Mouse (Mus musculus) urinary bladder, postnatal 10 days (tissue): Measurements from ENCODE around the gene Rab6b.
A peak's percentile ranks its signal among the peaks of the same experiment; 100 is the strongest.
"Not testable (repeated sequence)": the region's sequence is repeated elsewhere in the genome, so short reads cannot be mapped to it uniquely, and the experiment has no call there.

Experiments
- DNase-seq: peaks from one replicate; pipeline ENCODE4 v3.0.0; 2022; ENCODE audit warnings: low spot score

Rab6b gene

GRCm38 (mm10) chr9:103145351-103145750, 33.8 kb downstream of the Rab6b start:
- DNase-seq = no peak

GRCm38 (mm10) chr9:103146257-103146656, 34.7 kb downstream of the Rab6b start:
- no peak for DNase-seq

DNA sequence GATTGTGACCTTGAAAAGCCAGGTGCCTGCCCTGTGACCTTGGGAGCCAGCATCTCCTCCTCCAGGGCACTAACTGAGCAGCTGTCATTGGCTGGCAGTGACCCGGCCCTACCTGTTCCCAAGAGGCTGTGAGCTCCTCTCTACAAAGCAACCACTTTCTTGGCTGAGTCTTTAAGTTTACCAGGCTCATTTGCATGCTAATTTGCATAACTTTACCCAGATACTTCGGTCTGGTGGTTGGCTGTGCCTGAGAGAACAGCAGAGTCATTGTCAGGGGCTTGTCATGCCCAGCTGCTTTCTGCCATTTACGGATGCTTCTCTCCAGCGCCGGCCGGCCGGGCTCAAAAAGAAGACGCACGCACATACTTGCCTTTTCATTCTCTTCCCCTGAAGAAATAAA, 35.1 kb downstream of the Rab6b start:
- no peak for DNase-seq

DNA sequence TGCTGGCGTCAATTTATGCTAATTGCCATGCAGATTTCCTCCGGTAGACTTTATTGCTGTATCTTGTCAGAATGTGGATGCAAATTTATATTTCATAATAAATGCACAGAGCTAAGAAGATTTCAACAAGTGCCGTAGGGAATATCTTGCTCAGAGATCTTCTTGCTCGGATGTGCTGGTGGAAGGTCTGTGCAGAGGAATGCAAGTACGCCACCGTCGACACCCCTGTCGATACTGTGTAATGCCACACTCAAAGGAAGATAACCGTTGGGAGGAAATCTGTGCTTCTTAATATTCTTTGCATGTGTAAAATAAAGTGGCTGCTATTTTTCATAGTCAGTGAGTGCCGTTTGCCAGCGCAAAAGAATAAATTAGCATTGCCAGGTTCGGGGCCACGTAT, 35.5 kb downstream of the Rab6b start:
- no peak for DNase-seq

DNA sequence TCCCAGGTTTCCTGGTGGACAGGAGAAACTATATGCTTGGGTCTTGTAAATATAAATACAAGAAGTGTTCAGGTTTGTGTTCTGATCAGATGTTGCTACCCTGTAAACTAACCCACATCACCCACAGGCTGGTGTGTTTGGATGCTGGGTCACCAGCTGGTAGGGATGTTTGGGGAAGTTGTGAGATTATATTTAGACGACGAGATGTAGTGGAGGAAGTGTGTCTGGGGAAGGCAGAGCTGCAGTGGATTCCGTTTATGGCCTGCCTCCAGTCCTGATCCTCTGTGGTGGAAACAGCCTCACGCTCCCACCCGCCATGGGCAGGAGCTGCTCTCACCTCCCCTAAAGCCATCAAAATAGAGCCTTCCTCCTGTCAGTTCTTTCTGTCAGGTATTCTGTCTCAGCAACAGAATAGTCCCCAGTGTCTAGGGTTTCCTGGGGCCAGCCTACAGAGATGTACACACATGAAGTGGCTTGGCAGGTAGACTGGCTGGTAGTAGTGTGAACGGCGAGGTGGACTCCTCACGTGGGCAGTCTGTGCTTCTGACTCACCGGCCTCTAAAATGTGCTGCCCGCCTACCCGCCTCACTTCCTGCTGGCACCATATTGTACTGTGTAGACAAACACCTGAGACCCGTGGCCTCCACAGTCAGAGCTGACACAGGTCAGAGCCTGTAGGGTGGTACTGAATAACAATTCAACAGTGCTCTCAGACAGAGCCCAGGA, 37.6 kb downstream of the Rab6b start:
- no peak for DNase-seq

DNA sequence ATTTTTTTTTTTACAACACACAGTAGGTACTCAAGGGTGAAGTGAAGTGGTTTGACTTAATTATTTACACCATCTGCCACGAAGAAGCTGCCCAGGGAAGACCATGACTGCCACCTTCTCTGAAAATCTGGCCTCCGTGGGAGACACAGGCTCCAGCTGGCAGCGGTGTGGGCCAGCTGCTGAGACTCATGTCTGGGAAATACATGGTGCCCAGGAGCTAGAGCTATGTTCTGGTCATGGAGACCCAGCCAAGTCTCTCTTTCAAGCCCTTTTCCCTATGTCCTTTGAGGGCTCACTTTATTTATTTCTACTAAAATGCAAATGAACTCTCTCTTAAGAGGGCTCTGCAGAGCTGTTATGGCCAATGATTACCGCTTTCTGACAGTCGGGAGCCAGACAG, 41.7 kb downstream of the Rab6b start:
- DNase-seq = no peak

GRCm38 (mm10) chr9:103154568-103154967, 43.0 kb downstream of the Rab6b start:
- DNase-seq = no peak

DNA sequence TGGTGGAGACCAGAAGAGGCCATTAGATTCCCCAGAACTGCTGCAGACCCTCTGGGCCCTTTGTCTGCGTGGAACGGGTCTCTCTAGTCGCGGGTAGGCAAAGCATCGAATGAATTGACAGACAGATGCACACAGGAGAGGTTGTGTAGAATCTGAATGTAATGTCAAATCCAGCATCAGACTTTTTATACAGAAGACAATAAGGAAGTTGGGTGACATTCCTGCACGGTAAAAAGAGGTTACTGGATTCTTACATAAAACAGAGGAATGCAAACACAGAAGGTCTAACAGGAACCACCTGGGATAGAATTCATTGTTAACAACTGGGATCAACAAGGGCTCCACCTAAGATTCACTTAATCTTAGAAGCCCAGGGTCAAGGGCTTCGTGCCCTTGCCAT, 43.6 kb downstream of the Rab6b start:
- DNase-seq = not testable (repeated sequence)

DNA sequence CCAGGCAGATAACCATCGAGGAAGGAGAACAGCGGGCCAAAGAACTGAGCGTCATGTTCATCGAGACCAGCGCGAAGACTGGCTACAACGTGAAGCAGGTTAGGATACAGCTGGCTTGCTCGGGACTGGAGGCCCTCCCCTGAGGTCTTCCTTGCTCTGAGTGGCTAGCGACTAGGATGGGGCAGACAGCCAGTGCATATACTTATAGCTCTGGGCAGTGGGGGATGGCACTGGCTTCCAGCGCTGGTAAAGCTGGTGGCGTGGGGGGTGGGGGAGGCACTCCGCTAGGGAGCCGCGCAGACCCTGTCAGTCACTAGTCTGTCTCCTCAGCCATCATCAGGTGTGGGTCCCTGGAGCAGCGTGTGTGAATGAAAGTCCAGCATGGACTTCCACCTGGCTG, 52.2 kb downstream of the Rab6b start:
- DNase-seq = no peak

DNA sequence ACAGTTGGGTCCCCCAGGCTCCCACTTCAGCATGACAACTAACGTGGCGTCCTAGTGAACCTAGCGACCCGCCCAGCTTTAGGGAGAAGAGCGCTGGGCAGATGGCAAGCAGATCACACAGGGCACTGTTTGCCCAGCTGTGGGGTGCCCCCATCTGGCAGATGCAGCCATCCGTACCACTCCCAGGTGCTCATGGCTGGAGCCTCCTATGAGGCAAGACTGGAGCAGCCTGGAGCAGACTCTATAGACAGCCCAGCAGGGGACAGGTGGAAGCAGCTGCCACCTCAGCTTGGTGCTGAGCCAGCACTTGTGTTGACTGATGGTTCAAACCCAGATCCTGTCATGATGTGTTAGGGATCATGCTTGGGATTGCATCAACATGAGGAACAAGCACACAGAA, 56.5 kb downstream of the Rab6b start:
- no peak for DNase-seq

GRCm38 (mm10) chr9:103168771-103169170, 57.2 kb downstream of the Rab6b start:
- DNase-seq = no peak

DNA sequence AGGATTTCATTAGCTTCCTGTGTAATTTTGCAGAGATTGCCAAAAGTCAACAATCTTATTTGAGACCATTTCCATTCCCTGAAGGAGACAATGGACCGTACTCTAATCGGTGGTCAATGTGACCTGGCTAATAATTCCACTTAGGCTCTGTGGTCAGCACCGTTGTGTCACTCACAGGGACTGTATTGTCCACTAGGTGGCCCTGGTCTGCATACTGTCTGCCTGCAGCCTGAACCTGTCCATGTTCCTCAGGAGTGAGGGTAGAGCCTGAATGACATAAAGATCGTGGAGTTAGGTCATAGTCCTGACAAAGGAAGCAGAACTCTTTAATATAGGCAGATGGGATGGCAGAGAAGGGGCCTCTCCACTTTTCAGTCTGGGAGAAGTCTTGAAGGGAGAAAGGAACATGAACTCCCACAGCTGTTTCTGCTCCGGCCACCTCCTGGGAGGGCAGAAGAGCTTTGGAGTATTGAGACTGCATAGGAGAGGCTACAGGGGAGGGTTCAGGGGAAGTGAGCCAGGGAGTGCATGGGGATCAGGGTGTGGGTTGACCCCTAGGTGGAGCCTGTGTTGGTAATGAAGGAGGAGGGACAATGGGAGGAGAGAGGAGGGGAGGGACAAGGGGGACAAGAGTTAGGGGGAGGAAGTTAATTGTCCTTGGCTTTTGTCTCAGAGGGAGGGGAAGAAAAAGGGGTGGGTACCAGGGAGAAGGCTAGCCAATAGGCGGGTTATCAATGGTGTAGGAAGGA, 63.4 kb downstream of the Rab6b start:
- DNase-seq = no peak

- no peak for DNase-seq
These were observed 64.1 kb downstream of the Rab6b start for GRCm38 (mm10) chr9:103175692-103176091.

DNA sequence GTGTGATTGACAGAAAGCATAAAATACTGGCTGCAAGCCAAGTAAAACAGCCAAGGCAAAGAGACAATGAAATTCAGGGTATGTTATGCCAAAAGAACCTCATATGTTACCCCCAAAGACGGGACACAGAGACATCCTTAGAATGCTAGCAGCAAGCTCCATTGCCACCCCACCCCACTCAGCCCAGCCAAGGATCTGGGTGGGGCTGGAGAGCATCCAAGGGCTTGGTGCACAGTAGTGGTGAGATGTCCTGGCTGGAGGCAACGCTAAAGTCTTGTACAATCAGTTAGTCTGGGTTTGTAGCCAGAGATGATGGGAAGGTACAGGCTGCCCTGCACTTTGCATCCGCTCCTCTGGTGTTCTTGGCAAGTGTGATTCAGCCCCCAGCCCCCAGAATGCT, 68.7 kb downstream of the Rab6b start:
- DNase-seq = no peak

GRCm38 (mm10) chr9:103180807-103181565, 69.4 kb downstream of the Rab6b start:
- DNase-seq = no peak

GRCm38 (mm10) chr9:103181886-103182285, 70.3 kb downstream of the Rab6b start:
- DNase-seq = no peak

- no peak for DNase-seq
These were observed 73.3 kb downstream of the Rab6b start for GRCm38 (mm10) chr9:103184855-103185254.

DNA sequence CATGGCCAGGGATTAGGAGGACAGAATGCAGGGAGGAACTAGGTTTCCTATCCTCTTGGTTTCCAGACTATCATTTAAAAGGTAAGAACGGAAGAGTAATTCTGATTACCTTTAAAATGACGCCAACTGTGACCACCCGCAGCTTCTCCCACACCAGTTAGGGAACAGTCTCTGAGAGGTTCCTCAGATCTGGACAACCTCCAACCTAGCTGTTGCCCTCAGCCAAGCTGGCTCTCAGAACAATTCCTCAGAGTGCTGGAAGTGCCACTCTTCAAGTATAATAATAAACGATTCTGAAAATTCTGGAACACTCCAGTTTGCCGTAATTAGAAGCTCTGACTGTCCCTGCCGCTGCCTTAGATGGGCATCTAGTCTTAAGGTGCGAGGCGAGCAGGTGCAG, 74.4 kb downstream of the Rab6b start:
- no peak for DNase-seq

- no peak for DNase-seq
These were observed 75.2 kb downstream of the Rab6b start for GRCm38 (mm10) chr9:103186747-103187146.

DNA sequence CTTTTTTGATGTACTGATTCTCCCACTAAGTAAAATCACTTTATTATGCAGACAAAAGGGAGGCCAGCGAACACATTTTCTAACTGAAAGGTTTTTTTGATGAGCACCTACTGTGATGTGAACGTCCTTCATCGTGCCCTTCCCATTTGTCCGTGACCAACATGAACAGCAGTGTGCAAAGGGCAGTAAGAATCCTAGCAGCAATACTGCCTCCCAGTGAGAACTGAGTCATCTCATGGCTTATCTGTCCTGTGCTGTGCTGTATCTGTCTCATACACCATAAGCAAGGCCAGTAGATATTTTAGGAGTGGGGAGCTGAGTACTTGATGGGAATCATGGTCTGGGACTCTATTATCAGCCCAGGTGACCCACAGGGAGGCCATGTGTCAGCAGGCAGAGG, 76.8 kb downstream of the Rab6b start:
- no peak for DNase-seq

DNA sequence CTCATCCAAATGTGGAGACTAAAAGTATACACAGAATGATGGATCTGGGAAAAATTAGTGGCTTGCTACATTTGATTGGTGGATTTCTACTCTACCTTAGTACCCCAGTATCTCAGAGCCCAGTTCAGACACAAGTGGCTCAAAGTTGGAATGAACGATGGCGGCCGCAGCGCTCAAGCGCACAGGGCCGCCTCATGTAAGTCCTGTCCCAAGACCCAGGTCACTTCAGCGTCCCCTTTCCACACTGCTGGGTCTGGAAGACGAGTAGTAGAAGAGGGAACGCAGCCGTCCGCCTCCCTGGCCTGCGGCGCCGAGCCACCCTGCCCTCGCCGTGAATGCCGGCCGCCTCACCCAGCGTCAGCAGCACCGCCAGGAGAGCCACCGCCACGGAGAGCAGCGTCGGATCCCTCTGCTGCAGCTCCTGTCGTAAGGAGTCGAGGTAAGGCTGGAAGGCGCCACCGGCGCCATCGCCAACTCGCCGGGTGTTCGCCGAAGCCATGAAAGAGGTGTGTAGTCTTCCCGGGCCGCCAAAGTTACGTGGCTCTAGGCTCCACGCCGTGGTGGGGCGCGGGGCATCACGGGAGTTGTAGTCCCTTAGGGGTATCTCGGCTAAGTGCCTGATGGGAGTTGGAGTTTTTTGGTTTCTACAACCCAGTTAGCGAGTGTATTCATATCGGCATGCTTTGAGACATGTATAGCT, 90.1 kb downstream of the Rab6b start, which contains the start of gene Srprb:
Gene Srprb (minus strand): TSS at position 577 of the 700 bp plus-strand sequence.
- DNase-seq = peak; percentile 80

- DNase-seq = no peak
These were observed 94.2 kb downstream of the Rab6b start for GRCm38 (mm10) chr9:103205786-103206185.
